Mouse (Mus musculus): Measurements from ENCODE around the gene Gimap8. TPM values are rescaled to one million over a fixed set of nuclear protein-coding genes. Genes with fewer than 3 reads are reported as not detected.

The Gimap8 gene
- polyA plus RNA-seq, 1 experiment, result 22.2 TPM

DNA sequence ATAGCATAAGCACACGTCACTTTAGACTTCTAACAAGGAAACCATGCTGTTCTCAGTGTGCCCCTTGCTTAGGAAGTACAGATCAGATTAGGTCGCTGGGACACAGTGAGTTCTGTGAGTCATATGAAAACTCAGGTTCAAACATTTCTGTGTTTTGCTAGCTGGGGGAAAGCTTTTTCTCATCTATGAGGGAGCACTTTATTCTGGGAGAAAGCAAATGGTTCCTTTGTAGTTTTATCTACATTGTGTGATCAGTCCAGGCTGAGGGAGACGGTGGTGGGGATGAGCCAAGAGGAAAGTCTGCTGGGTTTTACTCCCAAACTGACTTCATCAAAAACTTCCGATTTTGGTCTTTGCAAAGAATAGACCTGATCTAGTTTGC lies 734 bp upstream of the Gimap8 start:
- Histone ChIP-seq H3K27me3 (ENCODE audit: control insufficient read depth, insufficient read depth, low read length) (no peaks in the 10 kb centered on the region), H3K4me1 (ENCODE audit: control insufficient read depth, insufficient read depth, insufficient read length) (peaks cover 13% of the 10 kb centered on the region; the same call in 1 of the 2 replicates), H3K4me3 (ENCODE audit: extremely low read depth, insufficient read depth, insufficient read length) (no peak overlapping the region), H3K27ac (ENCODE audit: insufficient read depth, low read length) (no peak overlapping the region), H3K36me3 (ENCODE audit: control insufficient read depth, insufficient read depth, low read length) (peaks cover 13% of the 10 kb centered on the region)
- no peak for DNase-seq (ENCODE audit: low read depth in 1 of 2, low spot score in 2 of 2)
- TF ChIP-seq CTCF (IDR thresholded peaks at IDR 0.05; ENCODE audit: extremely low read depth, insufficient read depth, insufficient read length, insufficient replicate concordance) (no peak), POLR2A (IDR thresholded peaks at IDR 0.05; ENCODE audit: low read depth, low read length) (no peak)
- 74% methylated on average over 4 of the region's 4 CpGs for WGBS

DNA sequence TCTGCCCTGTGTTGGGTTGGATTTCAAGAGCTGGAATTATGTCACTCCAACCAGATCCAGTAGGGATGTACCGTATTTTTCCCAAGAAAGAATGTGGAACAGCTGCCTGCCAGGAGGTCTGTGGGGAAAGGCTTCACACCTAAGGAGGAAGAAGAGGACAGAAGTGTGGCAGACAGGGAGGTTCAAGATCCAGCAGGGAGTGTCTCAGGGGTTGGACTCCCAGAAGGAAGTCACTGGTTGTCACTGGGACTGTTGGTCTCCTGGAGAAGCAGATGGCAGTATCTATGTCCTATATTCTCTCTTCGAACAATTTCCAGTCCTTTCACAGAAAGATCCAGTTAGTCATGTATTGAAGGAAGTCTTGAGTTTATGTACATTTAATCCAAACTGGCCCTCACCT lies 577 bp downstream of the Gimap8 start:
- Histone ChIP-seq H3K4me1 (ENCODE audit: control insufficient read depth, insufficient read depth, insufficient read length) (peaks cover 13% of the 10 kb centered on the region; the same call in 1 of the 2 replicates), H3K27ac (ENCODE audit: insufficient read depth, low read length) (peak overlapping the region; percentile 91), H3K27me3 (ENCODE audit: control insufficient read depth, insufficient read depth, low read length) (no peaks in the 10 kb centered on the region), H3K4me3 (ENCODE audit: extremely low read depth, insufficient read depth, insufficient read length) (peak overlapping the region; percentile 71), H3K36me3 (ENCODE audit: control insufficient read depth, insufficient read depth, low read length) (peaks cover 18% of the 10 kb centered on the region)
- 46% methylated on average over 2 of the region's 2 CpGs for WGBS
- TF ChIP-seq POLR2A (IDR thresholded peaks at IDR 0.05; ENCODE audit: low read depth, low read length), result no peak
- TF ChIP-seq CTCF (IDR thresholded peaks at IDR 0.05; ENCODE audit: extremely low read depth, insufficient read depth, insufficient read length, insufficient replicate concordance), result no peak
- no peak for DNase-seq (ENCODE audit: low read depth in 1 of 2, low spot score in 2 of 2)

DNA sequence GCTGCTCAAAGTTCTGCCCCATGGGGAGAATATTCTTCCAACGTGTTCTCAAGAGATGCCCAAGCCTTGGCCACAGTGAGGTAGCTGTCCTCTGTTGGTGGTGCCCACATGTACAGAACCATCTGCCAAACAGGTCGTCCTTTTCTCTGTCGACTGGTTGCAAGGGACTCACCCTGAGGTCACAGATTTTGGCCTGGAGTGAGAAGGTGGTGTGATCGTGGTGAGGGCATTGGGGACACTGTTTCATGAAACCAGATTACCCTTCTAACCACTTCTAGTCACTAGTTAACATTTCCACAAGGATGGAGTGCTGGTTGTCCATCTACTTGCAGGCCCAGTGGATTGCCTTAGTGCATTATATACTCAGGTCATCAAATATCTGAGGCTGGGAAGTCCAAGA lies 1.7 kb downstream of the Gimap8 start:
- H3K27me3 ChIP-seq (ENCODE audit: control insufficient read depth, insufficient read depth, low read length), result no peaks in the 10 kb centered on the region
- no peak for DNase-seq (ENCODE audit: low read depth in 1 of 2, low spot score in 2 of 2)
- no peak for TF ChIP-seq POLR2A (IDR thresholded peaks at IDR 0.05; ENCODE audit: low read depth, low read length)
- WGBS, result 78% methylated on average over 4 of the region's 4 CpGs
- peak overlapping the region; percentile 91 for H3K27ac ChIP-seq (ENCODE audit: insufficient read depth, low read length)
- H3K4me3 ChIP-seq (ENCODE audit: extremely low read depth, insufficient read depth, insufficient read length), result no peak overlapping the region; the same call in 1 of the 2 replicates
- peaks cover 18% of the 10 kb centered on the region for H3K36me3 ChIP-seq (ENCODE audit: control insufficient read depth, insufficient read depth, low read length)
- peaks cover 13% of the 10 kb centered on the region; the same call in 1 of the 2 replicates for H3K4me1 ChIP-seq (ENCODE audit: control insufficient read depth, insufficient read depth, insufficient read length)

DNA sequence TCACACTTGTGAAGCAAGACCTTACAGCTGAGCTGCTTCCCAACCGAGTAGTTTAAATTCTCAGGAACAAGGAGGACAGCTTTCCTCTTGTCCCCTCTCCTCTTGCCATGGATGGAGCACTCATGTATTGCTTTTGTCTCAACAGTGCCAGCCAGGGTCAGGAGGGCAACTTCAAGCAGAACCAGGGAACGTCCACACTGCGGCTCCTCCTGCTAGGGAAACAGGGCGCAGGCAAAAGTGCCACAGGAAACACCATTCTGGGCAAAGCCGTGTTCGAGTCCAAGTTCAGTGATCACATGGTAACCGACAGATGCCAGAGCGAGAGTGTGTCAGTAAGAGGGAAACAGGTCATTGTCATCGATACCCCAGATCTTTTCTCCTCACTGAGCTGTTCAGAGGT lies 3.0 kb downstream of the Gimap8 start:
- no peak overlapping the region for H3K4me3 ChIP-seq (ENCODE audit: extremely low read depth, insufficient read depth, insufficient read length)
- TF ChIP-seq POLR2A (IDR thresholded peaks at IDR 0.05; ENCODE audit: low read depth, low read length), result no peak
- TF ChIP-seq CTCF (IDR thresholded peaks at IDR 0.05; ENCODE audit: extremely low read depth, insufficient read depth, insufficient read length, insufficient replicate concordance), result no peak
- 83% methylated on average over 9 of the region's 9 CpGs for WGBS
- H3K27me3 ChIP-seq (ENCODE audit: control insufficient read depth, insufficient read depth, low read length), result no peaks in the 10 kb centered on the region
- peaks cover 18% of the 10 kb centered on the region for H3K36me3 ChIP-seq (ENCODE audit: control insufficient read depth, insufficient read depth, low read length)
- peaks cover 13% of the 10 kb centered on the region; the same call in 1 of the 2 replicates for H3K4me1 ChIP-seq (ENCODE audit: control insufficient read depth, insufficient read depth, insufficient read length)
- DNase-seq (ENCODE audit: low read depth in 1 of 2, low spot score in 2 of 2), result no peak
- no peak overlapping the region for H3K27ac ChIP-seq (ENCODE audit: insufficient read depth, low read length)

DNA sequence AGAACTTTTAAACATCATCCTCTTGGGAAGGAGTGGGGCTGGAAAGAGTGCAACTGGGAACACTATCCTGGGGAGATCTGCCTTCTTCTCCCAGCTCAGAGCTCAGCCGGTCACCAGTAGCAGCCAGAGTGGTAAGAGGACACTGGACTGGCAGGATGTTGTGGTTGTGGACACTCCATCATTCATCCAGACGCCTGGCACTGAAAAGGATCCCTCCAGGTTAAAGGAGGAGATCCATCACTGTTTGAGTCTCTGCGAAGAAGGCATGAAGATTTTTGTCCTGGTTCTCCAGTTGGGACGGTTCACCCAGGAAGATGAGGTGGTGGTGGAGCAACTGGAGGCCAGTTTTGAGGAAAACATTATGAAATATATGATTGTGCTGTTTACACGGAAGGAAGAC lies 11.7 kb downstream of the Gimap8 start:
- no peaks in the 10 kb centered on the region for H3K27me3 ChIP-seq (ENCODE audit: control insufficient read depth, insufficient read depth, low read length)
- peaks cover 25% of the 10 kb centered on the region for H3K36me3 ChIP-seq (ENCODE audit: control insufficient read depth, insufficient read depth, low read length)
- no peak for TF ChIP-seq CTCF (IDR thresholded peaks at IDR 0.05; ENCODE audit: extremely low read depth, insufficient read depth, insufficient read length, insufficient replicate concordance)
- no peak for TF ChIP-seq POLR2A (IDR thresholded peaks at IDR 0.05; ENCODE audit: low read depth, low read length)
- no peak overlapping the region for H3K4me3 ChIP-seq (ENCODE audit: extremely low read depth, insufficient read depth, insufficient read length)
- peaks cover 10% of the 10 kb centered on the region; the same call in 1 of the 2 replicates for H3K4me1 ChIP-seq (ENCODE audit: control insufficient read depth, insufficient read depth, insufficient read length)
- H3K27ac ChIP-seq (ENCODE audit: insufficient read depth, low read length), result no peak overlapping the region
- DNase-seq (ENCODE audit: low read depth in 1 of 2, low spot score in 2 of 2), result no peak
- 88% methylated on average over 5 of the region's 5 CpGs for WGBS

DNA sequence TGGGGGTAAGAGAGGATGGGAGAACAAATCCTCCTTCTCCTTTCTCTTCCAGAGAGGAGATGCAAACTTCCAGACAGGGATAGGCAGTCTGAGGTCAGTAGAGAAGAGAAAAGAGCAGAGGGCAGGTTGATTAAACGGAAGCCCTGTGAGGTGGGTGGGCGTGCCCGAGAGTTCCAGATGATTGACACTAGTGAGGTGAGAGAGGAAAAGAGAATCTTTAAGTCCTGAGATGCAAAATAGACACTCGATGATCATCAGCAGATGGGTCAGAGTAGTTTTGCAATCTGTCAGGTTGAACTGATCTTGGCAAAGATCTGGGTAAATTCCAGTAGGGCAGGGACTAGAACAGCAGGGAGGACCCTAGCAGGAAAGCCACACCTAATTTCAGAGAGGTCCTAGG lies 17.7 kb downstream of the Gimap8 start:
- 43% methylated on average over 4 of the region's 4 CpGs for WGBS
- DNase-seq (ENCODE audit: low read depth in 1 of 2, low spot score in 2 of 2), result no peak
- TF ChIP-seq CTCF (IDR thresholded peaks at IDR 0.05; ENCODE audit: extremely low read depth, insufficient read depth, insufficient read length, insufficient replicate concordance) (no peak), POLR2A (IDR thresholded peaks at IDR 0.05; ENCODE audit: low read depth, low read length) (no peak)
- Histone ChIP-seq H3K27me3 (ENCODE audit: control insufficient read depth, insufficient read depth, low read length) (no peaks in the 10 kb centered on the region), H3K4me3 (ENCODE audit: extremely low read depth, insufficient read depth, insufficient read length) (no peak overlapping the region), H3K36me3 (ENCODE audit: control insufficient read depth, insufficient read depth, low read length) (no peaks in the 10 kb centered on the region), H3K4me1 (ENCODE audit: control insufficient read depth, insufficient read depth, insufficient read length) (peaks cover 31% of the 10 kb centered on the region; the same call in 1 of the 2 replicates), H3K27ac (ENCODE audit: insufficient read depth, low read length) (peak overlapping the region; percentile 65)

DNA sequence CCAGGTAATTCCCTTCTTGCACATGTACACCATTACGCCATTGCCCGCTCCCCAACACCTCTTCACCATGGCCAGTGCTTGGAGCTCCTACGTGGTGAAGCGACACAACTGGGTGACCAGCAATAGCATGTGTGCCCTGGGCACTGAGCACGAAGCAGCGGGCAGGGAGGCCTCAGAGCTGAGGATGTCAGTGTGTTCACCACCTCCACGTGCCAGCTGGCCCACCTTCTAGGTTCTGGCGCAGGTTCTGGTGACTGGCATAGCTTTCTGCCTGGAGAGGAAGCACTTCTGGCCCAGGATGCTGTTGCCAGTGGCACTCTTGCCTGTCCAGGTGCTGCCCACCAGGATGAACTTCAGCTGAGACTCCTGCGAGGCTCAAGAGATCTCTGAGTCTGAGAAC lies 18.4 kb downstream of the Gimap8 start:
- 92% methylated on average over 9 of the region's 9 CpGs for WGBS

More for the DNA sequence above, 18.4 kb downstream of the Gimap8 start:
- peak overlapping the region; percentile 65 for H3K27ac ChIP-seq (ENCODE audit: insufficient read depth, low read length)
- no peak overlapping the region for H3K4me3 ChIP-seq (ENCODE audit: extremely low read depth, insufficient read depth, insufficient read length)
- no peak for DNase-seq (ENCODE audit: low read depth in 1 of 2, low spot score in 2 of 2)
- H3K27me3 ChIP-seq (ENCODE audit: control insufficient read depth, insufficient read depth, low read length), result no peaks in the 10 kb centered on the region
- no peaks in the 10 kb centered on the region for H3K36me3 ChIP-seq (ENCODE audit: control insufficient read depth, insufficient read depth, low read length)
- peaks cover 31% of the 10 kb centered on the region; the same call in 1 of the 2 replicates for H3K4me1 ChIP-seq (ENCODE audit: control insufficient read depth, insufficient read depth, insufficient read length)
- TF ChIP-seq CTCF (IDR thresholded peaks at IDR 0.05; ENCODE audit: extremely low read depth, insufficient read depth, insufficient read length, insufficient replicate concordance) (no peak), POLR2A (IDR thresholded peaks at IDR 0.05; ENCODE audit: low read depth, low read length) (no peak)
